Mouse (Mus musculus): ENCODE data around the gene Ankrd11. TPM values are rescaled to one million over a fixed set of nuclear protein-coding genes. Genes with fewer than 3 reads are reported as not detected.

Gene Ankrd11
- polyA plus RNA-seq, 1 experiment from 2014 or later = 71.8 TPM

DNA sequence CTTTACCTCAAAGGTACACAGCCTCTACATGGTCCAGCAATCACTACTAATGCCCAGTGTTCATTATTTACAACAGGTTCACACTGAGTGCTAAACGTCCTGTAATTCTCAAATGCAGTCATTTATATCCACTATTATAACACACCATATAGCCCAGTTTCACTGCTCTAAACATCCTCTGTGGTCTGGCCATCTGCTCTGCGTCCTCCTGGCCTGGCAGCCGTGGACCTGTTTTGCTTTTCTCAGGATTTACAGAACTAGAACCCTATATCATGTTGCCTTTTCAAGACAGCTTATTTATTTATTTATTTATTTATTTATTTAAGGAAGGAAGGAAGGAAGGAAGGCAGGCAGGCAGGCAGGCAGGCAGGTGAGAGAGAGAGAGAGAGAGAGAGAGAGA lies 114.2 kb downstream of the Ankrd11 start:
- 82% methylated on average over 3 of the region's 3 CpGs for WGBS

GRCm38 (mm10) chr8:122926782-122927181 lies 115.3 kb downstream of the Ankrd11 start:
- no peak for DNase-seq (ENCODE audit: low spot score)
- H3K9ac ChIP-seq (replicated peaks; ENCODE audit: low read length) = no peak overlapping the region

More for the DNA sequence above, 114.2 kb downstream of the Ankrd11 start:
- no peaks in the 10 kb centered on the region for H3K27me3 ChIP-seq (ENCODE audit: control insufficient read depth, insufficient read depth, low read length)
- H3K4me1 ChIP-seq (ENCODE audit: control insufficient read depth, insufficient read depth, low read length) = no peaks in the 10 kb centered on the region
- H3K4me2 ChIP-seq (ENCODE audit: low read depth, low read length) = no peak overlapping the region
- no peak overlapping the region for H3K4me3 ChIP-seq (ENCODE audit: low read depth, low read length)
- H3K9me3 ChIP-seq (replicated peaks; ENCODE audit: control insufficient read depth, low read length) = no peaks in the 10 kb centered on the region
- H3K36me3 ChIP-seq (replicated peaks; ENCODE audit: control insufficient read depth, insufficient read depth, low read depth, low read length) = no peaks in the 10 kb centered on the region
- no peak overlapping the region for H3K9ac ChIP-seq (replicated peaks; ENCODE audit: low read length)
- DNase-seq (ENCODE audit: low spot score) (no peak), ATAC-seq (replicated peaks; ENCODE audit: insufficient number of reproducible peaks, low FRiP score, low TSS enrichment, low read depth) (no peak)
- H3K27ac ChIP-seq (replicated peaks; ENCODE audit: low read depth, low read length) = no peak overlapping the region

DNA sequence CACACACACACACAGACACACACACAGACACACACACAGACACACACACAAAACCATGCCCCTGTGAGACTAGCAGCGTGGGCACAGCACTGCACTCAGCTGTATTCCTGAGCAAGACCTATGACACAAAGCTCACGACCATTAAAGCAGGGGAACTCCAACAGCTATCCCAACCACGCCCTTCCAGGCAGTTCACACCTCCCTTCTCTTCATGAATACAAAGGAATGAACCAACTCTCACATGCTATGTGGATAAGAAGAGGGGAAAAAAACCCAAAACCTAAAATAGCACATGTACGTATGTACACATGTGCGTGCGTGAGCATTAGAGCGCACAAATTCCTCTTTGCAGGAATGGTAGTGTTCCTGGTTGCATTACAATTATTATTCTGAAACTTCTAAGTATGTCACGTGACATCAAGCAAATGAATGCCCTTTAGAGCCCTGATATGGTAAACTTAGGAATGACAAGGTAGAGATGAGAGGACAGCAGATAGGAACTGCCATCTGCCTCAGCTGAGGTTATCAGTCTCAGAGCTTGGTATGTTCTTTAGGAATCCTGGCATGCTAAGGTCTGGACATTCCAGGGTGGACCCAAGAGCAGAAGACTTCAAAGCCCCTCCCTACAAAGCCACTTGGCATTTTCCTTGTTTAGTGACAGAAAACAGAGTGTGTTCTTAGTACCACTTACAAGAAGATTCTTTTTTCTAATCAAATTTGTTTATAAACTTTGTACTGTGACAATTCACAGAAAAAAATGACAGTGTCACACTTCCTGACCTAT lies 115.9 kb downstream of the Ankrd11 start:
- Histone ChIP-seq H3K9me3 (replicated peaks; ENCODE audit: control insufficient read depth, low read length) (no peaks in the 10 kb centered on the region), H3K27me3 (ENCODE audit: control insufficient read depth, insufficient read depth, low read length) (no peaks in the 10 kb centered on the region), H3K4me3 (ENCODE audit: low read depth, low read length) (no peak overlapping the region), H3K9ac (replicated peaks; ENCODE audit: low read length) (no peak overlapping the region), H3K27ac (replicated peaks; ENCODE audit: low read depth, low read length) (no peak overlapping the region), H3K4me2 (ENCODE audit: low read depth, low read length) (no peak overlapping the region), H3K4me1 (ENCODE audit: control insufficient read depth, insufficient read depth, low read length) (no peaks in the 10 kb centered on the region), H3K36me3 (replicated peaks; ENCODE audit: control insufficient read depth, insufficient read depth, low read depth, low read length) (no peaks in the 10 kb centered on the region)
- 94% methylated on average over 8 of the region's 8 CpGs for WGBS
- no peak for ATAC-seq (replicated peaks; ENCODE audit: insufficient number of reproducible peaks, low FRiP score, low TSS enrichment, low read depth)
- DNase-seq (ENCODE audit: low spot score) = no peak

More at GRCm38 (mm10) chr8:122926782-122927181, 115.3 kb downstream of the Ankrd11 start:
- no peak overlapping the region for H3K27ac ChIP-seq (replicated peaks; ENCODE audit: low read depth, low read length)
- no peaks in the 10 kb centered on the region for H3K9me3 ChIP-seq (replicated peaks; ENCODE audit: control insufficient read depth, low read length)
- H3K27me3 ChIP-seq (ENCODE audit: control insufficient read depth, insufficient read depth, low read length) = no peaks in the 10 kb centered on the region
- no peak overlapping the region for H3K4me3 ChIP-seq (ENCODE audit: low read depth, low read length)
- no peaks in the 10 kb centered on the region for H3K4me1 ChIP-seq (ENCODE audit: control insufficient read depth, insufficient read depth, low read length)
- ATAC-seq (replicated peaks; ENCODE audit: insufficient number of reproducible peaks, low FRiP score, low TSS enrichment, low read depth) = no peak
- WGBS = 83% methylated on average over 7 of the region's 7 CpGs
- H3K4me2 ChIP-seq (ENCODE audit: low read depth, low read length) = no peak overlapping the region
- no peaks in the 10 kb centered on the region for H3K36me3 ChIP-seq (replicated peaks; ENCODE audit: control insufficient read depth, insufficient read depth, low read depth, low read length)

- Histone ChIP-seq H3K4me3 (ENCODE audit: low read depth, low read length) (no peak overlapping the region), H3K9ac (replicated peaks; ENCODE audit: low read length) (no peak overlapping the region), H3K27ac (replicated peaks; ENCODE audit: low read depth, low read length) (no peak overlapping the region), H3K36me3 (replicated peaks; ENCODE audit: control insufficient read depth, insufficient read depth, low read depth, low read length) (no peaks in the 10 kb centered on the region), H3K4me1 (ENCODE audit: control insufficient read depth, insufficient read depth, low read length) (no peaks in the 10 kb centered on the region), H3K27me3 (ENCODE audit: control insufficient read depth, insufficient read depth, low read length) (no peaks in the 10 kb centered on the region), H3K9me3 (replicated peaks; ENCODE audit: control insufficient read depth, low read length) (no peaks in the 10 kb centered on the region), H3K4me2 (ENCODE audit: low read depth, low read length) (no peak overlapping the region)
- WGBS = 71% methylated on average over 6 of the region's 6 CpGs
- DNase-seq (ENCODE audit: low spot score) = no peak
- no peak for ATAC-seq (replicated peaks; ENCODE audit: insufficient number of reproducible peaks, low FRiP score, low TSS enrichment, low read depth)
These were observed 118.0 kb downstream of the Ankrd11 start for GRCm38 (mm10) chr8:122924091-122924490.

GRCm38 (mm10) chr8:122923431-122924090 lies 118.5 kb downstream of the Ankrd11 start:
- Histone ChIP-seq H3K27me3 (ENCODE audit: control insufficient read depth, insufficient read depth, low read length) (no peaks in the 10 kb centered on the region), H3K4me1 (ENCODE audit: control insufficient read depth, insufficient read depth, low read length) (no peaks in the 10 kb centered on the region), H3K4me2 (ENCODE audit: low read depth, low read length) (no peak overlapping the region), H3K36me3 (replicated peaks; ENCODE audit: control insufficient read depth, insufficient read depth, low read depth, low read length) (no peaks in the 10 kb centered on the region), H3K9ac (replicated peaks; ENCODE audit: low read length) (no peak overlapping the region), H3K4me3 (ENCODE audit: low read depth, low read length) (no peak overlapping the region), H3K27ac (replicated peaks; ENCODE audit: low read depth, low read length) (no peak overlapping the region), H3K9me3 (replicated peaks; ENCODE audit: control insufficient read depth, low read length) (no peaks in the 10 kb centered on the region)
- no peak for DNase-seq (ENCODE audit: low spot score)
- ATAC-seq (replicated peaks; ENCODE audit: insufficient number of reproducible peaks, low FRiP score, low TSS enrichment, low read depth) = no peak
- 60% methylated on average over 7 of the region's 7 CpGs for WGBS

- H3K9ac ChIP-seq (replicated peaks; ENCODE audit: low read length) = no peak overlapping the region
- no peaks in the 10 kb centered on the region for H3K4me1 ChIP-seq (ENCODE audit: control insufficient read depth, insufficient read depth, low read length)
- ATAC-seq (replicated peaks; ENCODE audit: insufficient number of reproducible peaks, low FRiP score, low TSS enrichment, low read depth) = no peak
- H3K4me3 ChIP-seq (ENCODE audit: low read depth, low read length) = no peak overlapping the region
- no peaks in the 10 kb centered on the region for H3K9me3 ChIP-seq (replicated peaks; ENCODE audit: control insufficient read depth, low read length)
- 84% methylated on average over 3 of the region's 3 CpGs for WGBS
- H3K4me2 ChIP-seq (ENCODE audit: low read depth, low read length) = no peak overlapping the region
- no peak for DNase-seq (ENCODE audit: low spot score)
- H3K27me3 ChIP-seq (ENCODE audit: control insufficient read depth, insufficient read depth, low read length) = no peaks in the 10 kb centered on the region
- H3K36me3 ChIP-seq (replicated peaks; ENCODE audit: control insufficient read depth, insufficient read depth, low read depth, low read length) = no peaks in the 10 kb centered on the region
- no peak overlapping the region for H3K27ac ChIP-seq (replicated peaks; ENCODE audit: low read depth, low read length)
These were observed 119.1 kb downstream of the Ankrd11 start for GRCm38 (mm10) chr8:122922945-122923344.

DNA sequence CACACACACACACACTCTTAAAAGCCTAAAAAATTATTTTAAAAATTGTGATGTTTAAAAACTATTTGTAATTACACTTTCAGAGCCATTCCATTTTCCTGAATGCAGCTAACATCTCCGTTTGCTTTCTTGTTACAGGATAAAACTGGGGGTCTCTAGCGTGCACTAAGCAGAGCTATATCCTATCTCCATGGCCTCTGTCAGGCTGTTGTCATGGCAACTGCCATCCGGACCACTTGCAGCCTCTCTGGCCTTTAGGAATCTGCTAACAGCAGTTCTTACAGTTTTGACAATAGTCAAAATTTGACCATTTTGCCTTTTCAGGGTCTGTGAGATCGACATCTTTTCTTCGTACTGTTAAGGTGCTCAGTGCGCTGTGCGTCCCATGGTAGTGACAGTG lies 121.2 kb downstream of the Ankrd11 start:
- Histone ChIP-seq H3K4me1 (ENCODE audit: control insufficient read depth, insufficient read depth, low read length) (peaks cover 4% of the 10 kb centered on the region), H3K9ac (replicated peaks; ENCODE audit: low read length) (no peak overlapping the region), H3K9me3 (replicated peaks; ENCODE audit: control insufficient read depth, low read length) (no peaks in the 10 kb centered on the region), H3K27me3 (ENCODE audit: control insufficient read depth, insufficient read depth, low read length) (no peaks in the 10 kb centered on the region), H3K4me3 (ENCODE audit: low read depth, low read length) (no peak overlapping the region), H3K36me3 (replicated peaks; ENCODE audit: control insufficient read depth, insufficient read depth, low read depth, low read length) (no peaks in the 10 kb centered on the region), H3K27ac (replicated peaks; ENCODE audit: low read depth, low read length) (no peak overlapping the region), H3K4me2 (ENCODE audit: low read depth, low read length) (no peak overlapping the region)
- 82% methylated on average over 7 of the region's 7 CpGs for WGBS
- DNase-seq (ENCODE audit: low spot score) (no peak), ATAC-seq (replicated peaks; ENCODE audit: insufficient number of reproducible peaks, low FRiP score, low TSS enrichment, low read depth) (no peak)

GRCm38 (mm10) chr8:122918438-122919107 lies 123.5 kb downstream of the Ankrd11 start:
- DNase-seq (ENCODE audit: low spot score) (no peak), ATAC-seq (replicated peaks; ENCODE audit: insufficient number of reproducible peaks, low FRiP score, low TSS enrichment, low read depth) (no peak)
- Histone ChIP-seq H3K36me3 (replicated peaks; ENCODE audit: control insufficient read depth, insufficient read depth, low read depth, low read length) (peaks cover 2% of the 10 kb centered on the region; the same call in 1 of the 2 replicates), H3K27ac (replicated peaks; ENCODE audit: low read depth, low read length) (no peak overlapping the region), H3K9ac (replicated peaks; ENCODE audit: low read length) (no peak overlapping the region), H3K27me3 (ENCODE audit: control insufficient read depth, insufficient read depth, low read length) (no peaks in the 10 kb centered on the region), H3K4me1 (ENCODE audit: control insufficient read depth, insufficient read depth, low read length) (peaks cover 4% of the 10 kb centered on the region), H3K4me3 (ENCODE audit: low read depth, low read length) (no peak overlapping the region), H3K4me2 (ENCODE audit: low read depth, low read length) (no peak overlapping the region), H3K9me3 (replicated peaks; ENCODE audit: control insufficient read depth, low read length) (no peaks in the 10 kb centered on the region)
- WGBS = 68% methylated on average over 7 of the region's 7 CpGs
